Mouse (Mus musculus) heart, adult 10 weeks (tissue): ENCODE data around the gene Slc35f6. TPM values are rescaled to one million over a fixed set of nuclear protein-coding genes. Genes with fewer than 3 reads are reported as not detected.

Experiments used
- polyA plus RNA-seq: library from polyadenylated mRNA; stranded (reverse); fragments of 350-450 nt; fragmentation: Illumina TruSeq; extraction: RNeasy Lipid Tissue Mini Kit (QIAGEN cat#74804); gene quantifications from one replicate; pipeline ENCODE4 v1.2.3, GENCODE M21; 2014; ENCODE audit warnings: low read depth, low replicate concordance

Slc35f6 gene
- polyA plus RNA-seq, result 58.7 TPM

DNA sequence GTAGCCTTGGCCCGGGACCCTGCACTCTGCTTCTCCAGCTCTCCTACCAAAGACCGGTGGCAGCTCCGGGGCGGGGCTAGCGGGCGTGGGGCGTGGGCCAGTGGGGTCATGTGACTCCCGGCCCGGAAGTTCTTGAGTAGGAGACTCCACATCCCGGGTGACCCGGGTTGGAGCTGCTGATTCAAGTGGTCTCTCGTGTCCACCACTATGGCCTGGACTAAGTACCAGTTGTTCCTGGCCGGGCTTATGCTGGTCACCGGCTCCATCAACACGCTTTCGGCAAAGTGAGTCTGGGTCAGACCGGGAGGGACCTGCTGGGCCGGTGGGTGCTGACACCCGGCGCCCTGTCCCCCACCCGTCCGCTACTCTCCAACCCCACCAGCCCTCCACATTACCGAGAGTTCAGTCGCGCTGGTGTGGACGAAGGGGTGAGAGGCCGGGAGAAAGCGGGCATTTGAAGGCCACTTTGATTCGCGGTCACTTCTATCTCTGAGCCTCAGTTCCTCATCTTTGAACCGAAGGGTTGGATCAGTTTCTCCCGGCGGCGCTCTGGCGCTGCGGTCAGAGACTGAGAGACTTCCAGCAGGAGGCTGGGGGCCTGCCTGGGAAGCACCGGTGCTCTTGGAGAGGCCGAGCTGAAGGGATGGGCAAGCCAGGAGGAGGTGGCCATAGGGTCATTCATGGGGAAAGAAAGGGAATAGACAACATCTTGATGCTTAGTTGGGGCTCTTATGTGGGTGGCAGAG, at the start of gene Slc35f6:
Gene Slc35f6 (plus strand): TSS at position 119 of the 746 bp plus-strand sequence.

DNA sequence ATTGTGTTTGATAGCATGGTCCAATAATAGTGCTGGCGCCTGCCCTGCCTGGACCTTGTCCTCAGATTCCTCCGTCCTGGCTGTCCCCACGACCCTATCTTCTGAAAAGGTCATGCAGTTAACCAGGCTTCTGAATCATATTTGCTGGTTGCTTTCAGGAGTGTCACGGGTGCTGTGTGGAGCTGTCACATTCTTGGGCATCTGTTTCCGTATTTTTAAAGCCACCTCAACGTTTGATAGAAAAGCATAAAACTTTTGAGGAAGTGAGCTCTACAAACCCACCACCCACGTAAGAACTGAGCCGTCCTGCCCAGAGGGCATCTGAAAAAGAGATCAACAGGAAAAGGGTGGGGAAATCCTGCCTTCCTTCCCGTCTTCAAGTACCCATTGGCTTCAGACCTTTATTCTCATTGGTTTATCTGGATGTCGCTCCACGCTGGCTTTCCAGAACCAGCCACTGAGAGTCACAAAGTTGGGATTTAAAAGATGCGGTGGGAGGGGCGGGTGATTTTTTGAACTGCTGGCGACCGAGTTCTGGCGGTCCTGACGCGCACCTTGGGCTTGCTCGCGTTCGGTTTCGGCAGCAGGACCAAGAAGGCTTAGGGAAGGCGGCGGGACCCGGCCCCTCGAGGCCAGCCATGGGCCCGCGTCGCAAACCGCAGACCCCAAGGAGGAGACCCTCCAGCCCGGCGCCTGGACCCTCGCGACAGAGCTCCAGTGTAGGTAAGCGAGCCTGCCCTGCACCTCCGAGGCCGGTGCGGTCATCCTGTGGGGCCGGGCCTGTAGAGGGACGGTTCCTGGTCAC, 18.9 kb downstream of the Slc35f6 start, which contains the start of gene Cenpa:
Gene Cenpa (plus strand): TSS at position 387 of the 805 bp plus-strand sequence.

Other genes with a start within 250 kb of the Slc35f6 start
- not detected for gene Otof, start 186.0 kb upstream of the Slc35f6 start, polyA plus RNA-seq
- gene 1700001C02Rik, start 181.9 kb upstream of the Slc35f6 start, polyA plus RNA-seq, result not detected
- not detected for gene Cib4, start 102.1 kb upstream of the Slc35f6 start, polyA plus RNA-seq
- gene Kcnk3, start 59.8 kb upstream of the Slc35f6 start, polyA plus RNA-seq, result 165 TPM
- 59.8 TPM for gene Cenpa, start 18.8 kb downstream of the Slc35f6 start, polyA plus RNA-seq
- 0.76 TPM for gene Dpysl5, start 63.6 kb downstream of the Slc35f6 start, polyA plus RNA-seq
- 45.6 TPM for gene Mapre3, start 166.7 kb downstream of the Slc35f6 start, polyA plus RNA-seq
- gene Tmem214, start 220.1 kb downstream of the Slc35f6 start, polyA plus RNA-seq, result 39.4 TPM
- 4.8 TPM for gene Agbl5, start 240.8 kb downstream of the Slc35f6 start, polyA plus RNA-seq